Mouse (Mus musculus) hindbrain, embryonic 10.5 days (tissue): ENCODE results near the gene Psmd13. TPM values are rescaled to one million over a fixed set of nuclear protein-coding genes. Genes with fewer than 3 reads are reported as not detected.
A peak's percentile ranks its signal among the peaks of the same experiment; 100 is the strongest.

Experiments
- DNase-seq: peaks from one replicate; pipeline ENCODE4 v3.0.0-alpha.2; 2017; ENCODE audit warnings: low spot score
- H3K27ac ChIP-seq: fragments of 300-500 bp; sonication (generic); 2 replicates; pipeline ENCODE4 v1.5.1; 2016; ENCODE audit warnings: mild to moderate bottlenecking, moderate library complexity
- H3K27me3 ChIP-seq: fragments of 300-500 bp; sonication (generic); 2 replicates; pipeline ENCODE4 v1.6.1; 2016; ENCODE audit warnings: mild to moderate bottlenecking; ENCODE audit not compliant: poor library complexity, insufficient read depth, severe bottlenecking
- H3K36me3 ChIP-seq: fragments of 300-500 bp; sonication (generic); 2 replicates; pipeline ENCODE4 v1.6.1; 2016; ENCODE audit warnings: mild to moderate bottlenecking, moderate library complexity
- H3K4me1 ChIP-seq: fragments of 300-500 bp; sonication (generic); replicated peaks from 2 replicates; pipeline ENCODE4 v1.6.1; 2016; ENCODE audit warnings: mild to moderate bottlenecking
- H3K4me3 ChIP-seq: fragments of 300-500 bp; sonication (generic); 2 replicates; pipeline ENCODE4 v1.5.1; 2016; ENCODE audit warnings: mild to moderate bottlenecking, moderate library complexity
- H3K9me3 ChIP-seq: fragments of 300-500 bp; sonication (generic); 2 replicates; pipeline ENCODE4 v1.6.1; 2016; ENCODE audit warnings: mild to moderate bottlenecking, moderate library complexity
- WGBS: fragments of 180-500 bp; shearing (Covaris S2); methylation state at CpG from one replicate; pipeline ENCODE4 v1.1.7; 2016; 5-methylcytosine and 5-hydroxymethylcytosine counted together
- polyA plus RNA-seq: library from polyadenylated mRNA; unstranded; fragments of >200 nt; fragmentation: Nextera tagmentation; extraction: Ambion mirVana; gene quantifications from 2 replicates; pipeline ENCODE4 v1.2.1, GENCODE M21; 2016

Psmd13 gene
- polyA plus RNA-seq, 1 experiment from 2014 or later, result 344 TPM

- no peak for DNase-seq
- WGBS, result 92% methylated on average over 4 of the region's 4 CpGs
- Histone ChIP-seq H3K4me3 (no peak overlapping the region), H3K36me3 (peaks cover 37% of the 10 kb centered on the region), H3K9me3 (no peaks in the 10 kb centered on the region), H3K27ac (0 out of 2 replicates have a peak overlapping the region, but pooled peaks have one; percentile 35), H3K27me3 (no peaks in the 10 kb centered on the region), H3K4me1 (peaks cover 29% of the 10 kb centered on the region)
These were observed 61.6 kb downstream of the Psmd13 start for GRCm38 (mm10) chr7:140943356-140943755.

DNA sequence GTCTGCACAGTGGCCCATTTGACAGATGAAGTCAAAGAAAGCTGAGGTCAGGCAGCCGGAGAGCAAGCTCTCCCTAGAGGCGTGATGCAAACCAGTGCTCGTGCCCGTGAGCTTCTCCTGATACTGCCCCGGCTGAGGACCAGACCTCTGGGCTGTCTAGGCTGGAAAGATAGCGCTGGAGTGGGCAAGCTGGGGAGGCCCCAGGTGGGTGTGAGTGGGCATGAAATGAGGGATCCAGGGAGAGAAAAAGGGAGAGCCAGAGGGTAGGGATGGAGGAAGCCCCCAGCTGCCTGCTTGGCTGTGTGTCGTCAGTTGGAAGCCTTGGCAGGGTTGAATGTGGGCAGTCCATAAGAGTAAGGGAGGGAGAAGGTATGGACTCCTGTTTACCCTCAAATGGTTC is 62.5 kb downstream of the Psmd13 start:
- no peak overlapping the region for H3K4me3 ChIP-seq
- no peak for DNase-seq
- whole genome bisulfite sequencing, result 89% methylated on average over 7 of the region's 7 CpGs
- H3K36me3 ChIP-seq, result peaks cover 46% of the 10 kb centered on the region
- H3K27me3 ChIP-seq, result no peaks in the 10 kb centered on the region
- peaks cover 29% of the 10 kb centered on the region for H3K4me1 ChIP-seq
- H3K9me3 ChIP-seq, result no peaks in the 10 kb centered on the region
- no peak overlapping the region for H3K27ac ChIP-seq

DNA sequence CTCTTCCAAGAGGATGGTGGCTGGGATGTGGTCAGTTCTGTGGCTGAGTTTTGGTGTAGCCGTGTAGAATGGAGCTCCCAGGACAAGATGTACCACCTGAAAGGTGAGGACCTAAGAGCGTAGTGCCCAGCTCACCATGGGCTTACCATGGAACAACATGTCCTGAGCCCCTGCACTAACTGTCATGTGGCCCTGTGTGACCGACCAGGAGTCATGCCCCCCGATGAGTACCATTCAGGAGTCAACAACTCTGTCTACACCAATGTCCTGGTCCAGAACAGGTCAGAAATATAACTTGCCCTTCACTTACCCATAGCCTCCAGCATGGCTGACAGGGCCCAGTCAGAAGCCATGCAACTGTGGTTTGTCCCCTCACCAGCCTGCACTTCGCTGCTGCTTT is 63.5 kb downstream of the Psmd13 start:
- peaks cover 56% of the 10 kb centered on the region for H3K36me3 ChIP-seq
- no peak overlapping the region for H3K4me3 ChIP-seq
- no peak overlapping the region for H3K27ac ChIP-seq
- H3K9me3 ChIP-seq, result no peaks in the 10 kb centered on the region
- peaks cover 28% of the 10 kb centered on the region for H3K4me1 ChIP-seq
- DNase-seq, result no peak
- WGBS, result 90% methylated on average over 5 of the region's 5 CpGs
- H3K27me3 ChIP-seq, result no peaks in the 10 kb centered on the region

GRCm38 (mm10) chr7:140946311-140946710 is 64.5 kb downstream of the Psmd13 start:
- Histone ChIP-seq H3K27ac (no peak overlapping the region), H3K36me3 (peaks cover 56% of the 10 kb centered on the region), H3K9me3 (no peaks in the 10 kb centered on the region), H3K4me3 (no peak overlapping the region), H3K27me3 (no peaks in the 10 kb centered on the region), H3K4me1 (peaks cover 39% of the 10 kb centered on the region)
- 92% methylated on average over 10 of the region's 10 CpGs for WGBS
- no peak for DNase-seq

- Histone ChIP-seq H3K4me1 (peaks cover 40% of the 10 kb centered on the region), H3K4me3 (no peak overlapping the region), H3K36me3 (peaks cover 56% of the 10 kb centered on the region), H3K27ac (no peak overlapping the region), H3K9me3 (no peaks in the 10 kb centered on the region), H3K27me3 (no peaks in the 10 kb centered on the region)
- DNase-seq, result no peak
- WGBS, result 71% methylated on average over 7 of the region's 7 CpGs
These were observed 65.2 kb downstream of the Psmd13 start for GRCm38 (mm10) chr7:140946980-140947379.

- no peak for DNase-seq
- WGBS, result 90% methylated on average over 8 of the region's 8 CpGs
These were observed 66.4 kb downstream of the Psmd13 start for GRCm38 (mm10) chr7:140948161-140948560.

More at GRCm38 (mm10) chr7:140948161-140948560, 66.4 kb downstream of the Psmd13 start:
- H3K4me3 ChIP-seq, result no peak overlapping the region
- peaks cover 39% of the 10 kb centered on the region for H3K4me1 ChIP-seq
- H3K36me3 ChIP-seq, result peaks cover 62% of the 10 kb centered on the region
- H3K27me3 ChIP-seq, result no peaks in the 10 kb centered on the region
- no peak overlapping the region for H3K27ac ChIP-seq
- H3K9me3 ChIP-seq, result no peaks in the 10 kb centered on the region

Other genes with a start within 250 kb of the Psmd13 start
- not detected in 2 replicates for gene Olfr53, start 235.5 kb upstream of the Psmd13 start, polyA plus RNA-seq
- 0.01 TPM in 1 of 2 replicates, not detected in the other for gene Olfr539, start 222.0 kb upstream of the Psmd13 start, polyA plus RNA-seq
- gene Olfr45, start 200.0 kb upstream of the Psmd13 start, polyA plus RNA-seq, result not detected in 2 replicates
- gene Olfr541, start 184.7 kb upstream of the Psmd13 start, polyA plus RNA-seq, result not detected in 2 replicates
- not detected in 2 replicates for gene Cyp2e1, start 118.2 kb upstream of the Psmd13 start, polyA plus RNA-seq
- 0.27 TPM in 1 of 2 replicates, not detected in the other for gene Syce1, start 94.1 kb upstream of the Psmd13 start, polyA plus RNA-seq
- gene Zfp941, start 59.8 kb upstream of the Psmd13 start, polyA plus RNA-seq, result 3.5 and 5.1 TPM in 2 replicates
- gene Urah, start 47.0 kb upstream of the Psmd13 start, polyA plus RNA-seq, result 0.71 and 0.97 TPM in 2 replicates
- not detected in 2 replicates for gene Scgb1c1, start 36.4 kb upstream of the Psmd13 start, polyA plus RNA-seq
- gene Odf3, start 34.2 kb upstream of the Psmd13 start, polyA plus RNA-seq, result not detected in 2 replicates
- not detected in 2 replicates for gene Gm45785, start 25.6 kb upstream of the Psmd13 start, polyA plus RNA-seq
- 67.0 and 81.7 TPM in 2 replicates for gene Ric8a, start 25.0 kb upstream of the Psmd13 start, polyA plus RNA-seq
- gene Bet1l, start 24.4 kb upstream of the Psmd13 start, polyA plus RNA-seq, result 20.9 and 28.8 TPM in 2 replicates
- gene Sirt3, start 341 bp downstream of the Psmd13 start, polyA plus RNA-seq, result 27.3 and 28.3 TPM in 2 replicates
- gene Cox8b, start 18.5 kb downstream of the Psmd13 start, polyA plus RNA-seq, result not detected in 2 replicates
- 0.21 TPM in 1 of 2 replicates, not detected in the other for gene Nlrp6, start 38.9 kb downstream of the Psmd13 start, polyA plus RNA-seq
- gene Pgghg, start 59.4 kb downstream of the Psmd13 start, polyA plus RNA-seq, result 16.8 and 17.0 TPM in 2 replicates
- 1.3 and 2.7 TPM in 2 replicates for gene Ifitm5, start 68.3 kb downstream of the Psmd13 start, polyA plus RNA-seq
- 0.35 and 0.80 TPM in 2 replicates for gene Gm45717, start 74.0 kb downstream of the Psmd13 start, polyA plus RNA-seq
- 388 and 494 TPM in 2 replicates for gene Ifitm2, start 74.0 kb downstream of the Psmd13 start, polyA plus RNA-seq
- gene Ifitm1, start 85.3 kb downstream of the Psmd13 start, polyA plus RNA-seq, result 5.1 and 6.9 TPM in 2 replicates
- gene Ifitm3, start 128.8 kb downstream of the Psmd13 start, polyA plus RNA-seq, result 21.0 and 23.9 TPM in 2 replicates
- not detected in 2 replicates for gene Ifitm6, start 136.0 kb downstream of the Psmd13 start, polyA plus RNA-seq
- gene Gm17387, start 147.2 kb downstream of the Psmd13 start, polyA plus RNA-seq, result not detected in 2 replicates
- 26.4 and 35.1 TPM in 2 replicates for gene B4galnt4, start 179.1 kb downstream of the Psmd13 start, polyA plus RNA-seq
- gene Pkp3, start 196.2 kb downstream of the Psmd13 start, polyA plus RNA-seq, result 5.1 and 5.2 TPM in 2 replicates
- 1.9 and 2.7 TPM in 2 replicates for gene Sigirr, start 218.6 kb downstream of the Psmd13 start, polyA plus RNA-seq
- 0.20 and 1.6 TPM in 2 replicates for gene Ano9, start 235.8 kb downstream of the Psmd13 start, polyA plus RNA-seq
- gene Ptdss2, start 240.4 kb downstream of the Psmd13 start, polyA plus RNA-seq, result 80.1 and 80.2 TPM in 2 replicates